Mouse (Mus musculus): Measurements from ENCODE around the gene Cped1. TPM values are rescaled to one million over a fixed set of nuclear protein-coding genes. Genes with fewer than 3 reads are reported as not detected.

The Cped1 gene
- polyA plus RNA-seq, 1 experiment from 2014 or later: 4.3 TPM

DNA sequence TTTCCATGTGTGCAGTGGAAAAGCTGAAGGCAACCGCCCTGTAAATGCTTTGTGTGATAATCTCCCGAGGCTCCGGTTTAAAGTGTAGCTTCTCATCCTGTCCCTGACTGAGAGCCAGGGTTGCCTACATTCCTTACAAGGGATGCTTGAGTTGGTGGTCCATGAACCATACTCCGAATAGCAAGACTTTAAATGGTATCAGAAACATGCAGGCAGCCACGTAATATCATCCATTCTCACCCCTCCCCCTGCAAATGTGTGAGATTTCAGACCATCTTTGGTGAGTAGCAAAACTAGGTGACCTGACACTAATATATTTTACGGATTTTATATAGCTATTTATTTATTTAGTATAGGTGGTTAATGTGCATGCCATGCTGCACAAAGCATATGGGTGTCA is 311.3 kb downstream of the Cped1 start:
- H3K9me3 ChIP-seq (replicated peaks; ENCODE audit: control insufficient read depth, low read length): no peaks in the 10 kb centered on the region
- no peak overlapping the region for H3K4me3 ChIP-seq (ENCODE audit: low read depth, low read length)
- ATAC-seq (no peak), DNase-seq (ENCODE audit: low spot score) (no peak)
- no peak overlapping the region for H3K9ac ChIP-seq (ENCODE audit: low read length)
- H3K27me3 ChIP-seq (replicated peaks; ENCODE audit: control insufficient read depth, insufficient read depth, low read length): peaks cover 4% of the 10 kb centered on the region; the same call in 1 of the 2 replicates
- WGBS: 84% methylated on average over 6 of the region's 6 CpGs
- H3K27ac ChIP-seq (ENCODE audit: low read depth, low read length): no peak overlapping the region
- no peak overlapping the region for H3K4me2 ChIP-seq (ENCODE audit: low read length)
- no peaks in the 10 kb centered on the region for H3K4me1 ChIP-seq (ENCODE audit: control insufficient read depth, insufficient read depth, low read length)
- no peaks in the 10 kb centered on the region for H3K36me3 ChIP-seq (ENCODE audit: control insufficient read depth, insufficient read depth, low read length)

GRCm38 (mm10) chr6:22298059-22298458 is 312.3 kb downstream of the Cped1 start:
- H3K9ac ChIP-seq (ENCODE audit: low read length): no peak overlapping the region
- H3K27ac ChIP-seq (ENCODE audit: low read depth, low read length): no peak overlapping the region
- no peaks in the 10 kb centered on the region for H3K9me3 ChIP-seq (replicated peaks; ENCODE audit: control insufficient read depth, low read length)
- DNase-seq (ENCODE audit: low spot score) (no peak), ATAC-seq (no peak)
- H3K4me1 ChIP-seq (ENCODE audit: control insufficient read depth, insufficient read depth, low read length): no peaks in the 10 kb centered on the region
- no peak overlapping the region for H3K4me3 ChIP-seq (ENCODE audit: low read depth, low read length)
- peaks cover 3% of the 10 kb centered on the region; the same call in 1 of the 2 replicates for H3K27me3 ChIP-seq (replicated peaks; ENCODE audit: control insufficient read depth, insufficient read depth, low read length)
- no peak overlapping the region for H3K4me2 ChIP-seq (ENCODE audit: low read length)
- 64% methylated on average over 14 of the region's 14 CpGs for WGBS
- no peaks in the 10 kb centered on the region for H3K36me3 ChIP-seq (ENCODE audit: control insufficient read depth, insufficient read depth, low read length)

Other genes with a start within 250 kb of the Cped1 start
- gene Tspan12, start 133.4 kb upstream of the Cped1 start, polyA plus RNA-seq (2014; fragmentation: Nextera tagmentation; extraction: Ambion mirVana): 57.1 and 60.7 TPM in 2 replicates
- gene Ing3, start 36.3 kb upstream of the Cped1 start, polyA plus RNA-seq (2014; fragmentation: Nextera tagmentation; extraction: Ambion mirVana): 57.7 and 64.0 TPM in 2 replicates